ENCODE assay signal across 33 mouse cellular contexts in the genomic region with DNA sequence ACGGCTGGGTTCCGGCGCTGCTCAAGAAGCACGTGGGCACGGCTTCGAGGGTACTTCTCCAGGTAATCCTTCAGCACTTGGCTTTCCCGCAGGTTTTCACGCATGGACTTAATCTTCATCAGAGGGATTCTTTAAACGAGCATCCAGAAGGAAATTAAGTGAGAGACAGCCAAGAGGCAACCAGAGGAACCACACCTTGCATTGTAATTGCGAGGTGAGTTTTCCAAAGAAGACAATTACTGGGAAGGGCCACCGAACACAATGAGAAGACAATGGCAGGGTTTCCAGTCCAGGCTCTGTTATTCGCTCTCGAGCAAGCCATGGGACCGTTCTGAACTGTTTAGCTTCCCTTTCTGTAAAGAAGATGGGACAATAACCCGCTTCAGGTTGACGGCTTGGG. TPM values are rescaled to one million over a fixed set of nuclear protein-coding genes. Genes with fewer than 3 reads are reported as not detected.
DNase-seq lines count a peak whose midpoint lies in the region; ATAC-seq and TF ChIP-seq lines count a peak whose summit lies in the region.
"Had no signal": no experiment of that assay in that cellular context is flagged by ENCODE, and none has a peak within 500 bp of the region (broad histone marks: within the 10 kb centered on the region; RNA-seq: fewer than 3 reads in every experiment).

No protein-coding gene starts in this region.

- no peak overlapping the region for H3K9ac ChIP-seq in ES-Bruce4 (ENCODE audit: low read depth, poor library complexity, severe bottlenecking)
- H3K9ac ChIP-seq: forebrain, postnatal 0 days; heart, embryonic 13.5 days; hindbrain, embryonic 14.5 days had no signal

- H3K36me3 ChIP-seq in E14TG2a.4 (ENCODE audit: insufficient read depth, low read length) (no peaks in the 10 kb centered on the region), ES-Bruce4 (ENCODE audit: control insufficient read depth, insufficient read depth, low read length, poor library complexity, severe bottlenecking) (no peaks in the 10 kb centered on the region), G1E (replicated peaks) (peaks cover 9% of the 10 kb centered on the region)
- no peaks in the 10 kb centered on the region for H3K36me3 ChIP-seq in kidney, adult 2 months (ENCODE audit: control insufficient read depth, insufficient read depth, low read length)
- H3K36me3 ChIP-seq: forebrain, embryonic 10.5 days; heart, embryonic 10.5 days; heart, embryonic 13.5 days had no signal

- DNase-seq in G1E (ENCODE audit: low spot score): no peak
- peak; percentile 86 for DNase-seq in ZHBTc4 (ENCODE audit: low read depth, low spot score)
- no peak for DNase-seq in layer of hippocampus, adult 8-10 months (ENCODE audit: low spot score in 2 of 2)
- no peak for DNase-seq in kidney, adult 2 months
- DNase-seq in B cell, adult 2 months: no peak
- DNase-seq: adrenal gland, adult 2 months; adrenal gland, postnatal 14 days; cerebellum, adult 2 months; cerebellum, postnatal 10 days; cerebellum, postnatal 36 days; forebrain, postnatal 0 days; gastrocnemius, postnatal 25 days; heart, adult 2 months; heart, postnatal 14 days; heart, postnatal 4 days; kidney, adult 18-20 months had no signal

- H3K27me3 ChIP-seq in E14TG2a.4 (ENCODE audit: insufficient read depth, low read length): peaks cover 22% of the 10 kb centered on the region
- no peaks in the 10 kb centered on the region for H3K27me3 ChIP-seq in ES-Bruce4 (ENCODE audit: control insufficient read depth, insufficient read depth, low read length, poor library complexity, severe bottlenecking)
- no peaks in the 10 kb centered on the region for H3K27me3 ChIP-seq in G1E (ENCODE audit: insufficient read depth, low read length)
- no peaks in the 10 kb centered on the region for H3K27me3 ChIP-seq in kidney, adult 2 months (replicated peaks; ENCODE audit: control insufficient read depth, insufficient read depth, low read length)

- ATAC-seq in G1E (ENCODE audit: extremely low read depth, insufficient number of reproducible peaks, low FRiP score, poor library complexity, severe bottlenecking): no peak
- ATAC-seq: forebrain, embryonic 14.5 days; forebrain, postnatal 0 days; hindbrain, postnatal 0 days; inflammation-experienced regulatory T-cells, adult 6 months; intestine, embryonic 16.5 days had no signal

- H3K4me3 ChIP-seq in E14TG2a.4 (replicated peaks; ENCODE audit: low read length) (peak overlapping the region; percentile 50), ES-Bruce4 (ENCODE audit: low read depth, low read length) (no peak overlapping the region), G1E (ENCODE audit: low read depth, low read length) (peak overlapping the region; percentile 49; the same call in 1 of the 2 replicates)
- H3K4me3 ChIP-seq in kidney, adult 2 months (ENCODE audit: insufficient read depth, low read depth, low read length): no peak overlapping the region
- H3K4me3 ChIP-seq: forebrain, embryonic 10.5 days; heart, adult 2 months; heart, embryonic 10.5 days; heart, embryonic 13.5 days had no signal

- TF ChIP-seq EP300 in ES-Bruce4 (IDR thresholded peaks at IDR 0.05; ENCODE audit: insufficient read depth, low read depth, low read length): peak; percentile 83; the same call in 1 of the 2 replicates

- TF ChIP-seq POLR2A in ES-Bruce4 (IDR thresholded peaks at IDR 0.05; ENCODE audit: insufficient read depth, low read length): no peak
- TF ChIP-seq POLR2A in kidney, adult 2 months (IDR thresholded peaks at IDR 0.05; ENCODE audit: low read depth, low read length): no peak

- 84% methylated on average over 16 of the region's 16 CpGs for WGBS in kidney, adult 2 months

- peak overlapping the region; percentile 29 for H3K27ac ChIP-seq in ES-Bruce4 (ENCODE audit: insufficient read depth, low read length)
- H3K27ac ChIP-seq in kidney, adult 2 months (ENCODE audit: insufficient read depth, low read depth, low read length): no peak overlapping the region
- H3K27ac ChIP-seq: forebrain, embryonic 10.5 days; heart, adult 2 months; heart, embryonic 10.5 days; heart, embryonic 13.5 days; hindbrain, embryonic 14.5 days; hindbrain, postnatal 0 days had no signal

- H3K4me1 ChIP-seq in E14TG2a.4 (replicated peaks; ENCODE audit: low read depth, low read length) (peaks cover 60% of the 10 kb centered on the region), ES-Bruce4 (ENCODE audit: control insufficient read depth, insufficient read depth, low read length) (peaks cover 9% of the 10 kb centered on the region), G1E (ENCODE audit: insufficient read depth, low read depth, low read length) (peaks cover 84% of the 10 kb centered on the region)
- H3K4me1 ChIP-seq in kidney, adult 2 months (ENCODE audit: control insufficient read depth, insufficient read depth, low read length): no peaks in the 10 kb centered on the region

- TF ChIP-seq CTCF in E14TG2a.4 (conservative IDR thresholded peaks at IDR 0.05; ENCODE audit: low read length) (peak; percentile 13; the same call in 1 of the 2 replicates), ES-Bruce4 (IDR thresholded peaks at IDR 0.05; ENCODE audit: low read depth, low read length) (no peak), G1E (IDR thresholded peaks at IDR 0.05; ENCODE audit: low read depth, low read length) (no peak)
- TF ChIP-seq CTCF in kidney, adult 2 months (conservative IDR thresholded peaks at IDR 0.05; ENCODE audit: insufficient read depth, insufficient read length, low read depth, low read length): no peak

- H3K9me3 ChIP-seq in E14TG2a.4 (ENCODE audit: low read length): no peaks in the 10 kb centered on the region
- H3K9me3 ChIP-seq in ES-Bruce4 (replicated peaks; ENCODE audit: control insufficient read depth, insufficient read depth, low read length, poor library complexity, severe bottlenecking): no peaks in the 10 kb centered on the region
- peaks cover 3% of the 10 kb centered on the region for H3K9me3 ChIP-seq in G1E (replicated peaks)
- H3K9me3 ChIP-seq: forebrain, embryonic 10.5 days; heart, embryonic 10.5 days; heart, embryonic 13.5 days had no signal

RNA-seq across cellular contexts. Expression of a gene that starts 1.2 kb away (rescaled TPM):
- polyA plus RNA-seq in ES-Bruce4 (2011; ENCODE audit: insufficient read depth, insufficient read length, low read depth, missing spikeins) (2.9 and 4.1 TPM in 2 replicates), G1E (2012) (0.14 TPM in 2 replicates)
- total RNA-seq in G1E (2014; fragmentation: Nextera tagmentation) (1.6 and 2.4 TPM in 2 replicates), G1E (2017) (1.6 and 1.9 TPM in 2 replicates)
- total RNA-seq in layer of hippocampus, adult 8-10 months (2022): not detected
- polyA plus RNA-seq in kidney, adult 2 months (2012; rRNA removed): 0.80 and 1.0 TPM in 2 replicates
- total RNA-seq: adrenal gland, adult 2 months; adrenal gland, postnatal 14 days; forebrain, postnatal 0 days; gastrocnemius, adult 8-10 months; gastrocnemius, postnatal 25 days; heart, adult 2 months; heart, postnatal 14 days; heart, postnatal 4 days; hindbrain, postnatal 0 days; MEL had no signal
- polyA plus RNA-seq: adrenal gland, adult 2 months; cerebellum, adult 2 months; embryonic facial prominence, embryonic 11.5 days; embryonic facial prominence, embryonic 14.5 days; forebrain, embryonic 10.5 days; forebrain, embryonic 14.5 days; forebrain, postnatal 0 days; heart, adult 2 months; heart, embryonic 10.5 days; heart, embryonic 13.5 days; heart, embryonic 16.5 days; hindbrain, embryonic 11.5 days; hindbrain, embryonic 14.5 days; hindbrain, postnatal 0 days; inflammation-experienced regulatory T-cells, adult 6 months; kidney, embryonic 14.5 days had no signal

RNA-seq across cellular contexts. Expression of a gene that starts 11.9 kb away (rescaled TPM):
- 11.5 and 12.3 TPM in 2 replicates for polyA plus RNA-seq in ES-Bruce4 (2011; ENCODE audit: insufficient read depth, insufficient read length, low read depth, missing spikeins)
- 16.3 and 27.1 TPM in 2 replicates for total RNA-seq in G1E (2014; fragmentation: Nextera tagmentation)
- 5.2 TPM in 2 replicates for total RNA-seq in G1E (2017)
- polyA plus RNA-seq in G1E (2012): 34.9 and 40.0 TPM in 2 replicates
- 10 to 100 TPM; 18.0 to 22.6 (median 20.7) TPM for total RNA-seq in layer of hippocampus, adult 8-10 months (2022)
- 30.0 and 32.1 TPM in 2 replicates for polyA plus RNA-seq in kidney, adult 2 months (2012; rRNA removed)

RNA-seq across cellular contexts. Expression of a gene that starts 42.6 kb away (rescaled TPM):
- polyA plus RNA-seq in ES-Bruce4 (2011; ENCODE audit: insufficient read depth, insufficient read length, low read depth, missing spikeins) (1.9 and 2.0 TPM in 2 replicates), G1E (2012) (0.24 and 0.32 TPM in 2 replicates)
- total RNA-seq in G1E (2014; fragmentation: Nextera tagmentation) (1.2 and 1.4 TPM in 2 replicates), G1E (2017) (0.06 and 0.16 TPM in 2 replicates)
- total RNA-seq in layer of hippocampus, adult 8-10 months (2022): under 1 TPM; 0.64 to 0.96 (median 0.86) TPM
- polyA plus RNA-seq in kidney, adult 2 months (2012; rRNA removed): 15.3 and 17.3 TPM in 2 replicates
- total RNA-seq: gastrocnemius, adult 8-10 months; heart, adult 2 months had no signal
- polyA plus RNA-seq: heart, adult 2 months had no signal

Comparison
In these comparisons a context has a peak if more than half of its experiments do, and no peak if none do; other contexts are left out.
1. H3K4me3 ChIP-seq: peak in E14TG2a.4 (single experiment) and G1E (single experiment); none in ES-Bruce4 (single experiment) and kidney, adult 2 months (single experiment).